Mouse (Mus musculus): Measurements from ENCODE around the gene Npb.
A peak's percentile ranks its signal among the peaks of the same experiment; 100 is the strongest.

GRCm38 (mm10) chr11:120651872-120652271, 43.6 kb downstream of the Npb start:
- TF ChIP-seq EP300 (IDR thresholded peaks at IDR 0.05) (no peak), CTCF (IDR thresholded peaks at IDR 0.05) (peak; percentile 52)

All from lung, postnatal 0 days (tissue).